Mouse (Mus musculus) kidney, adult 18-20 months (tissue): ENCODE data around the gene Hmox2.

Experiments used
- DNase-seq: peaks from one replicate; pipeline ENCODE4 v3.0.0; 2021

Gene Hmox2

DNA sequence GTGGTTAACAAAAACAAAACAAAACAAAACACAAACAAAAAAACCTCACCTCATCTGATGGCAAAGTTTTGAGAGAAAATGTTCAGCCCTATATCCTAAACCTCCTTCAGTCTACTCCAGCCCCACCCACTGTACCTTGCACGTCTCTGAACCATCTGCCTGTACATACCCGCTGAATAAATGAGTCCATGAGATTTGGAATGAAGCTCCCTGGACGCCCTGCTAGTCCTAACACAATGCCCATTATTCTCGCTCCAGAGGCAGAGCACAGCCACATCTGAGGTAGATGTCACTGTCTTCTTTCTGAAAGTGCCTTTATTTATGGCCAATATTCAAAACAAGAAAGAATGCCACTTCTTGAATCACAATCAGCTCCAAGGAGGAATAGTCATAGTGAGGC is 59.5 kb downstream of the Hmox2 start:
- DNase-seq = no peak

DNA sequence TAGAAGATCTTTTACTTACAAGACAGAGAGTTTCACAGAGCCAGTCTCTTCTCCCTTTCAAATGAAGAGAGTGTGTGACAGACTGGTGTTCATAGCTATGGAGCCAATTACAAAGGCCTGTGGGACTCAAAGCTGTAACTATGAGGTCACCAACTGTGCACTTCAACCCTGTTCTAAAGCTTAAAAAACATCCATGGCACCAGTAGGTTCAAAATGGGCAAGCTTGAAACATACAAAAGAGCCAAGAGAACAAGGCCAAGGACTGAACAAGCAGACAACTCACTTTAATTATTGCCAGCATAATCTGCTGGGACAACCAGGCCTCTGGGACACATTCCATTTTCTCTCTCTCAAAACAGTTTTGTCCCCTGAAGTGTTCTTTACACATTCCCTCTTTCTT is 62.0 kb downstream of the Hmox2 start:
- no peak for DNase-seq

DNA sequence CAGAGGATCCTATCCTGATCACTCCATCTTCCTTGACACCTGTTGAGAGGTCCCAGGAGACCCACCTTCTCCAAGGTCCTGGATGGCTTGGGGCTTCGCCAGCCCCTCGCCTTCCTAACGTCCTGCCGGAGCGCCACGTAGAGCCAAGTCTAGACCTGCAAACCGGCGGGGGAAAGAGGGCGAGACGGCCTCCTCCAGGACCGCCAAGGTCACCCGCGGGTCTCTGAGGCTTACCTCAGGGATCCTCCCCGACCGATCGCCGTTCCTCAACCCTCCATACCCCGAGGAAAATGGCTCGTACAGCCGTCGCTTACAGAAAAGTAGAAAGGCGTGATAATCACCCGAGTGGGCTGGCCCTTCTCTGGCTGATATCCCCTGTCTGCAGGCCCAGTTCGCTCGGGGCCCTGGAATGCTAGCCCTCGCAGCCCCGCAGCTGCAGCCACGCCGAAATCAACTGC is 63.2 kb downstream of the Hmox2 start:
- DNase-seq = no peak

DNA sequence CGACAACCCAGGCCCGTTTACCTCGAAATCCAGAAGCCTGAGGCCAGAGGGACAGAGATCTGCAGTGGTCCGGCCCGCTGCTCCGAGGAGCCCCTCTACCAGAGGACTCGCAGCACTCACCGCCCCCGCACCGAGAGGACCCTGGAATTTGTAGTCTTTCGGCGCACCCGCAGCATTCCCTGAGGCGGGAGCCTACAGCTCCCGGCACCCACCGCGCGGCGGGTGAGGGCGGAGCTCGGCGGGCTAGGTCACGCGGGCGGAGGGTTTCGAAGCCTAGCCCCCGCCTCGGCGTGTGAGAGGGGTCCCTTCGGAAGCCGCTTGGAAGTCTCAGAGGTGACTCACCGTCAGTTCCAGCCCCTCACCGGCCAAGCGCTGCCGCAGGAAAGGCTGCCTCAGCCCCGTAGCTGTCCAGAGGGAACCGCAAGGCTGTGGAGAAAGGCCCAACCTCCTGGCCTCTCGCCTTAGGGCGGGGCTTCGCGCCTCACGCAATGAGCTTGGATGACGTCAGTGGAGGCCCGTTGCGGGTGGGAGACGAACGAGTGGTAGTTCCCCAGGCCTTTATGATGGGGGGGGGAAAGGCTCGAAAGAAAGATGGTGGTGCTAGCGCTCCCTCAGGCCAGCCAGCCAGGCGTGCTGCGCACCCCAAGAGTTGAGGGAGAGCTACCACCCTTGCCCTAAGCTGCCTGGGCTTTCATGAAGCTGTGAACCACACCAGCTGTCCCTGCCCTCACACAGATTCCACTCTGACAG is 63.8 kb downstream of the Hmox2 start, which contains the start of gene Cdip1:
Cdip1 (minus strand) TSS at position 483 of the 750 bp plus-strand sequence.
- peak; percentile 98 for DNase-seq

- no peak for DNase-seq
Measured at GRCm38 (mm10) chr16:4791332-4791731, 65.2 kb downstream of the Hmox2 start.

- no peak for DNase-seq
Measured at GRCm38 (mm10) chr16:4796631-4797030, 70.5 kb downstream of the Hmox2 start.
